Mouse (Mus musculus): ENCODE measurements around the gene Asap2. TPM values are rescaled to one million over a fixed set of nuclear protein-coding genes. Genes with fewer than 3 reads are reported as not detected.

Asap2 gene
- polyA plus RNA-seq, 2 experiments: 1.0 to 2.0 TPM

DNA sequence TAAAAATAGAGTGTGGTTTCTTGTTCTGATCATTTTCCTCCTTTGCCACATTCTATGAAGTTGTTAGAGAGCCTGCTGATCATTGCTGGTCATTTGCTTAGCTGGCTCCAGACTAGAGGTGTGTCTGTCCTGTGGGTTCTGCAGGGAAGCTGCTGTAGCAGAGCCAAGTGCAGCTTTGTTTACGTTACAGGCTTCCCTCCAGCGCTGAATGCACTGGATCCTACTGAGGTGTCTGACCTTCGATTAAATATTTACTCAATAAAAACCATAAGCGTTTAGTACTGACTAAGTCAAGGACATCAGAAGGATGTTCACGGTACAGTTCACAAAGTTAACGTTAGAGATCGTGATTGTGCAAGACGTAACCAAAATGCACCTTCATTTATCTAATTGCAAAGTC, 311.7 kb downstream of the Asap2 start:
- H3K9ac ChIP-seq (replicated peaks): no peak overlapping the region
- H3K36me3 ChIP-seq (replicated peaks; ENCODE audit: control insufficient read depth, insufficient read depth, low read depth): peaks cover 26% of the 10 kb centered on the region
- WGBS (ENCODE audit: insufficient replicate concordance): 72% methylated on average over 8 of the region's 8 CpGs
- H3K4me1 ChIP-seq (replicated peaks; ENCODE audit: control insufficient read depth in 2 of 2, insufficient read depth in 2 of 2, low read length in 1 of 2): peaks cover 0 to 4% of the 10 kb centered on the region in 2 experiments; a peak in 3 of 4 replicates
- H3K4me3 ChIP-seq (ENCODE audit: insufficient read depth in 1 of 2, low read depth in 2 of 2, low read length in 2 of 2): no peak overlapping the region
- no peak overlapping the region for H3K27ac ChIP-seq
- no peaks in the 10 kb centered on the region for H3K9me3 ChIP-seq (ENCODE audit: control insufficient read depth, low read length)
- DNase-seq (ENCODE audit: low read depth in 3 of 3, low spot score in 3 of 3) (no peak), ATAC-seq (ENCODE audit: insufficient read depth) (no peak)
- TF ChIP-seq EP300 (IDR thresholded peaks at IDR 0.05; ENCODE audit: low read depth): no peak
- no peak for TF ChIP-seq CTCF (IDR thresholded peaks at IDR 0.05; ENCODE audit: low read depth)
- no peak overlapping the region for H3K4me2 ChIP-seq (ENCODE audit: low read depth)
- no peaks in the 10 kb centered on the region for H3K27me3 ChIP-seq (ENCODE audit: control insufficient read depth, insufficient read depth, low read length)

DNA sequence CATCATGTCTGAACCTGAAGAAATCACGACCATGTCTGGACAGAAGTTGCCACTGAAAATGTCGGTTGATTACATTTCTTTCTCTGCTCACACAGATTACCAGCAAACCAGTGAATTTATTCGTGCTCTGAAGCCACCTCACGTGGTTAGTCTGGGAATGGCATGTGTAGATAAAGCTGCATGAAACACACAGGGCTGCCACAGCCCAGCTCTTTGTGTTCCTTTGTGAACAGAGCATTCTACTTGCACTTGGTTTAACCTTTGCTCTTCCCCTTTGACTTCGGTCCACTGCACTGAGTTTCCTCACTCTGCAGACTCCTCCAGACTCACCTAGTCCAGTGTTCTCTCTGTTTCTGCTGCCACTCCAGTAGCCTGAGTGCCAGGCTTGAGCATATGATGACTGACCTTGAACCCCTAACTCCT, 312.1 kb downstream of the Asap2 start:
- Histone ChIP-seq H3K27ac (no peak overlapping the region), H3K36me3 (replicated peaks; ENCODE audit: control insufficient read depth, insufficient read depth, low read depth) (peaks cover 26% of the 10 kb centered on the region)

DNA sequence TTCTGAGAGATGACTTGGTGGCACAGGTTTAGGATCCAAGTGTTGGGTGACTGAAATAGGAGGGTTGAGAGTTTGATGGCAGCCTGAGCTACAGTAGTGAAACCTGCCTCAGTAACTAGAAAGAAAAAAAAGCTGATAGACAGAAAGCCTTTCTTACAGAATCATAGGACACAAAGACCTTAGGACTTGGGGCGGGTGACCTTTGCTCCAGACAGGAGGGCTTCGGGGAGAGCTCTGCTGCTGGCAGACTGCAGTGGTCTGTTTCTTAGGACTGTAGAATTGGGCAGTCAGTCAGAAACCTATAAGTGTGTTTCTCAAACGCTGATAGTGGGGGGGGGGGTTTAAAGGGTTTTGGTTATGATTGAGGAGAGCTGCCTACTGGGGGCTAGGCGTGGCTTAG, 315.5 kb downstream of the Asap2 start:
- ATAC-seq (ENCODE audit: insufficient read depth): no peak
- no peak for DNase-seq (ENCODE audit: low read depth in 3 of 3, low spot score in 3 of 3)
- Histone ChIP-seq H3K4me2 (ENCODE audit: low read depth) (no peak overlapping the region), H3K4me3 (ENCODE audit: insufficient read depth in 1 of 2, low read depth in 2 of 2, low read length in 2 of 2) (no peak overlapping the region), H3K9ac (replicated peaks) (no peak overlapping the region), H3K9me3 (ENCODE audit: control insufficient read depth, low read length) (no peaks in the 10 kb centered on the region), H3K4me1 (replicated peaks; ENCODE audit: control insufficient read depth in 2 of 2, insufficient read depth in 2 of 2, low read length in 1 of 2) (peaks cover 0 to 4% of the 10 kb centered on the region in 2 experiments; a peak in 3 of 4 replicates), H3K36me3 (replicated peaks; ENCODE audit: control insufficient read depth, insufficient read depth, low read depth) (peaks cover 19% of the 10 kb centered on the region), H3K27me3 (ENCODE audit: control insufficient read depth, insufficient read depth, low read length) (no peaks in the 10 kb centered on the region), H3K27ac (no peak overlapping the region)
- no peak for TF ChIP-seq EP300 (IDR thresholded peaks at IDR 0.05; ENCODE audit: low read depth)
- no peak for TF ChIP-seq CTCF (IDR thresholded peaks at IDR 0.05; ENCODE audit: low read depth)
- 81% methylated on average over 4 of the region's 4 CpGs for WGBS (ENCODE audit: insufficient replicate concordance)

More for the DNA sequence above, 312.1 kb downstream of the Asap2 start:
- peak; percentile 59; the same call in 1 of the 2 replicates for ATAC-seq (ENCODE audit: insufficient read depth)
- Histone ChIP-seq H3K4me1 (replicated peaks; ENCODE audit: control insufficient read depth in 2 of 2, insufficient read depth in 2 of 2, low read length in 1 of 2) (peaks cover 0 to 4% of the 10 kb centered on the region in 2 experiments; a peak in 3 of 4 replicates), H3K4me2 (ENCODE audit: low read depth) (no peak overlapping the region), H3K9me3 (ENCODE audit: control insufficient read depth, low read length) (no peaks in the 10 kb centered on the region), H3K27me3 (ENCODE audit: control insufficient read depth, insufficient read depth, low read length) (no peaks in the 10 kb centered on the region), H3K9ac (replicated peaks) (no peak overlapping the region), H3K4me3 (ENCODE audit: insufficient read depth in 1 of 2, low read depth in 2 of 2, low read length in 2 of 2) (no peak overlapping the region)
- DNase-seq (ENCODE audit: low read depth in 3 of 3, low spot score in 3 of 3): no peak
- TF ChIP-seq CTCF (IDR thresholded peaks at IDR 0.05; ENCODE audit: low read depth) (0 out of 2 replicates have a peak, but pooled peaks have one; percentile 6), EP300 (IDR thresholded peaks at IDR 0.05; ENCODE audit: low read depth) (peak; percentile 52)
- 16% methylated on average over 5 of the region's 5 CpGs for WGBS (ENCODE audit: insufficient replicate concordance)

DNA sequence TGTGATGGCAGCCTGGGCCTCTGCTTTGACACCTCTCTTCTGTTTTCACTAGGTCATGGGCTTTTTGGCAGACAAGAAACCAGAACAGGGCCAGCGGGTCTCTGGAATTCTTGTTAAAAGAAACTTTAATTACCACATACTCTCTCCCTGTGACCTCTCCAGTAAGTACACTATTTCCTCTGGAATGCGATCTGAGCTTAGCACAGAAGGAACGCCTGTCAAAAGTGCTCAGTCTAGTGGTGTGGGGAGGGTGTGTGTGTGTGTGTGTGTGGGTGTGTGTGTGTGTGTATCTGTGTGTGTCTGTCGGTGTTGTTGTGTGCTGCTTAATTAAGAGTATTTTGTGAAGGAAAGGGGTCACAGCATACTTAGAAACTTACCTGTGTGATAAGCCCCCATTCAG, 316.5 kb downstream of the Asap2 start:
- Histone ChIP-seq H3K4me3 (ENCODE audit: insufficient read depth in 1 of 2, low read depth in 2 of 2, low read length in 2 of 2) (no peak overlapping the region), H3K9ac (replicated peaks) (no peak overlapping the region), H3K27me3 (ENCODE audit: control insufficient read depth, insufficient read depth, low read length) (no peaks in the 10 kb centered on the region), H3K36me3 (replicated peaks; ENCODE audit: control insufficient read depth, insufficient read depth, low read depth) (peaks cover 16% of the 10 kb centered on the region), H3K4me1 (replicated peaks; ENCODE audit: control insufficient read depth in 2 of 2, insufficient read depth in 2 of 2, low read length in 1 of 2) (no peaks in the 10 kb centered on the region; a peak in 2 of 4 replicates), H3K4me2 (ENCODE audit: low read depth) (no peak overlapping the region), H3K27ac (no peak overlapping the region), H3K9me3 (ENCODE audit: control insufficient read depth, low read length) (no peaks in the 10 kb centered on the region)
- WGBS (ENCODE audit: insufficient replicate concordance): 77% methylated on average over 4 of the region's 4 CpGs
- TF ChIP-seq CTCF (IDR thresholded peaks at IDR 0.05; ENCODE audit: low read depth) (no peak), EP300 (IDR thresholded peaks at IDR 0.05; ENCODE audit: low read depth) (no peak)
- ATAC-seq (ENCODE audit: insufficient read depth) (no peak), DNase-seq (ENCODE audit: low read depth in 3 of 3, low spot score in 3 of 3) (no peak)

DNA sequence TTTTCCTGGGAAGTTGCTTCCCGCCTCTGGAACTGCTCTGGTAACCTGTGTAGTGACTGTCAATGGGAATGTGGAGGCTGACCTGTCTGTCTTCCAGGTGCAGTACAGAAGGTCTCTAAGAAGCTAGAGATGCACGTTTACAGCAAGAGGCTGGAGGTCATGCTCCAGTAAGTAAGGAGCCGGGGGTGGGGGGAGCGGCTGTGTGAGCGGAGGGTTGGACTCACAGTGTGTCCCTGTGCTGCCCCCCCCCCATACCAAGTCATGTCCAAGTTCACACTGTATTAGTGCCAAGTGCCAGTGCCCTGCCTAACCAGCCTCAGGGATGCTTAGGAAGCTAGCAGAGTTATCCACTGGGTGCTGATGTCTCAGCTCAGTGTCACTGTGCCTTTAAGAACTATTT, 321.9 kb downstream of the Asap2 start:
- TF ChIP-seq EP300 (IDR thresholded peaks at IDR 0.05; ENCODE audit: low read depth) (no peak), CTCF (IDR thresholded peaks at IDR 0.05; ENCODE audit: low read depth) (no peak)
- DNase-seq (ENCODE audit: low read depth in 3 of 3, low spot score in 3 of 3) (no peak), ATAC-seq (ENCODE audit: insufficient read depth) (no peak)
- H3K27me3 ChIP-seq (ENCODE audit: control insufficient read depth, insufficient read depth, low read length): no peaks in the 10 kb centered on the region
- H3K9ac ChIP-seq (replicated peaks): no peak overlapping the region
- no peak overlapping the region for H3K4me3 ChIP-seq (ENCODE audit: insufficient read depth in 1 of 2, low read depth in 2 of 2, low read length in 2 of 2)
- H3K4me1 ChIP-seq (replicated peaks; ENCODE audit: control insufficient read depth in 2 of 2, insufficient read depth in 2 of 2, low read length in 1 of 2): peaks cover 7 to 8% of the 10 kb centered on the region in 2 experiments
- H3K4me2 ChIP-seq (ENCODE audit: low read depth): no peak overlapping the region
- H3K9me3 ChIP-seq (ENCODE audit: control insufficient read depth, low read length): no peaks in the 10 kb centered on the region
- 86% methylated on average over 5 of the region's 5 CpGs for WGBS (ENCODE audit: insufficient replicate concordance)
- peaks cover 15% of the 10 kb centered on the region for H3K36me3 ChIP-seq (replicated peaks; ENCODE audit: control insufficient read depth, insufficient read depth, low read depth)
- no peak overlapping the region for H3K27ac ChIP-seq
